Mouse (Mus musculus): ENCODE results near the gene Spint4. TPM values are rescaled to one million over a fixed set of nuclear protein-coding genes. Genes with fewer than 3 reads are reported as not detected.

Spint4 gene
- polyA plus RNA-seq, 2 experiments: 0.08 TPM; not detected in 1

DNA sequence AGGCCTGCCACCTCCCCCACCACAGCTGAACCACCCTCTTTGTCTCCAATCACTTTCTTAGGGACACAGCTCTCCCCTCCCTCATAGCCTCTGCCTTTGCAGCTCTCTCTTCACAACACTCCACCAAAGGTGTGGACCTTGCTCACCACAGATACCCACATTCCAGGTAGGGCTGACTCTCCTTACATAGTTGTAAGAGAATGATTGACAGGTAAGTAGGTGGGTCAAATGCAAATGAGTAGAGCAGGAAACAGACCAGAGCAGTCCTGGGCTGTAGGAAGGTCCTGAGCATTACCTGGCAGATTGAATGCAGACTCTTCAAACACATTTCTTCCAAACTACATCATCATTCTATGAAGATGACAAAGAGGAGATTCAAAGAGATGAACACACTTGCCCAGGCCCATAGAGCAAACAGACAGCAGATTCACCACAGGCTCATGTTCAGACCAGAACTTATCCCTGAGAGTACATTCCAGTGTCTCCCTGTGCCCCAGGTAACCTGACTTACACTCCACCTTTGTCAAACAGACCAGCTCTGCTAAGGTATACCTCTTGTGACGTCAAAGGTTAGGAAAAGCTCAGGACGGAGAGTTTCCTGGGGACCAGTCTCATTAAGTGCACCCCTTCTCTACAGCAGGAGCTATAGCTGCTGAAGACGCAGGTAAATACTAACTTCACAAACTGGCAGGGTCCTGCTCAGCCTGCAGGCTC lies 39.2 kb downstream of the Spint4 start:
- Histone ChIP-seq H3K9ac (replicated peaks) (no peak overlapping the region), H3K4me1 (replicated peaks; ENCODE audit: control insufficient read depth in 2 of 2, insufficient read depth in 2 of 2, low read length in 1 of 2) (0 out of 4 replicates have a peak, but pooled peaks cover 0 to 2% of the 10 kb centered on the region in 2 experiments), H3K4me2 (ENCODE audit: low read depth) (no peak overlapping the region), H3K4me3 (ENCODE audit: insufficient read depth in 1 of 2, low read depth in 2 of 2, low read length in 2 of 2) (no peak overlapping the region), H3K36me3 (replicated peaks; ENCODE audit: control insufficient read depth, insufficient read depth, low read depth) (no peaks in the 10 kb centered on the region), H3K9me3 (ENCODE audit: control insufficient read depth, low read length) (no peaks in the 10 kb centered on the region), H3K27me3 (ENCODE audit: control insufficient read depth, insufficient read depth, low read length) (no peaks in the 10 kb centered on the region; the same call in none of the 2 replicates), H3K27ac (no peak overlapping the region)
- ATAC-seq (ENCODE audit: insufficient read depth) (peak; percentile 17; the same call in 1 of the 2 replicates), DNase-seq (ENCODE audit: low read depth in 3 of 3, low spot score in 3 of 3) (no peak)
- no peak for TF ChIP-seq EP300 (IDR thresholded peaks at IDR 0.05; ENCODE audit: low read depth)
- TF ChIP-seq CTCF (IDR thresholded peaks at IDR 0.05; ENCODE audit: low read depth): no peak
- WGBS (ENCODE audit: insufficient replicate concordance): 48% methylated on average over 3 of the region's 3 CpGs

DNA sequence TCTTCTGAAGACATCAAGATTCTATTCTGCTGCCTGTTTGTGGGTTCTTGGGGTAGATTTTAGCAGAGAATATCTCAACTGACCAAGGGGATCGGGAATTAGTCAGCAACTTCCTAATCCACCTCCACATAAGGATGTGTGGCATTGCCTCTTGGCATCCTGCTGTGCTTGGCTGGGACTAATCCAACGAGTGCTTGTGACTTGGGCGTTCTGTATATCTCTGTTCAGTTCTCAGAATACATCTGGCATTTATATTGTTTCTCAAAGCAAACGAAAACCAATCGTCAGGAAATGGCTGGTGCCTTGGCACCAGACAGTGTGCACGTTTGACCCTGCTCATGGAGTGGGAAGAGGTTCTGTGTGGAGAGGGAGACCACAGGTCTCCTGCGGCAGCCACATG lies 41.6 kb downstream of the Spint4 start:
- Histone ChIP-seq H3K9ac (replicated peaks) (no peak overlapping the region), H3K4me2 (ENCODE audit: low read depth) (no peak overlapping the region), H3K36me3 (replicated peaks; ENCODE audit: control insufficient read depth, insufficient read depth, low read depth) (no peaks in the 10 kb centered on the region), H3K4me1 (replicated peaks; ENCODE audit: control insufficient read depth in 2 of 2, insufficient read depth in 2 of 2, low read length in 1 of 2) (peaks cover 0 to 1% of the 10 kb centered on the region in 2 experiments; a peak in 3 of 4 replicates), H3K27me3 (ENCODE audit: control insufficient read depth, insufficient read depth, low read length) (no peaks in the 10 kb centered on the region; the same call in none of the 2 replicates), H3K4me3 (ENCODE audit: insufficient read depth in 1 of 2, low read depth in 2 of 2, low read length in 2 of 2) (no peak overlapping the region), H3K27ac (no peak overlapping the region), H3K9me3 (ENCODE audit: control insufficient read depth, low read length) (no peaks in the 10 kb centered on the region)
- DNase-seq (ENCODE audit: low read depth in 3 of 3, low spot score in 3 of 3) (no peak), ATAC-seq (ENCODE audit: insufficient read depth) (no peak)
- TF ChIP-seq EP300 (IDR thresholded peaks at IDR 0.05; ENCODE audit: low read depth) (no peak), CTCF (IDR thresholded peaks at IDR 0.05; ENCODE audit: low read depth) (no peak)
- WGBS (ENCODE audit: insufficient replicate concordance): 46% methylated on average over 7 of the region's 7 CpGs

DNA sequence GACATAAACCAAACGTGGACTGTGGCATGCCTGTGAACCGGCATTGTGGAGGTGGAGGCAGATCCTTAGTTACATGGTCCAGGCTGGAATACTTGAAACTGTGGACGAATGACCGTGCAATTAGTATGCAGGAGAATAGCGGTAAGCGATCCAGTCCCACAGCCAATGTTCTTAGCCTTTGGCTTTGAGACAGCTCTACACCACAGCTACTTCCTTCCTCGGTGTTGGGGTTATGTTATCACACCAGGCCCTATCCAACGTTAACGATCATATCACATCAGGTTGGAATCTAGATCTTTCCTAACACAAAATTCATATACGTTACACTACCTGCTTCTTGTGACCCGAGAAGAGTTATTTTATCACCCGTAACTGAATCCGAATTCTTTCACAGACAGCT lies 46.7 kb downstream of the Spint4 start:
- ATAC-seq (ENCODE audit: insufficient read depth) (no peak), DNase-seq (ENCODE audit: low read depth in 3 of 3, low spot score in 3 of 3) (no peak)
- Histone ChIP-seq H3K4me1 (replicated peaks; ENCODE audit: control insufficient read depth in 2 of 2, insufficient read depth in 2 of 2, low read length in 1 of 2) (peaks cover 10 to 20% of the 10 kb centered on the region in 2 experiments; a peak in 3 of 4 replicates), H3K9me3 (ENCODE audit: control insufficient read depth, low read length) (no peaks in the 10 kb centered on the region), H3K36me3 (replicated peaks; ENCODE audit: control insufficient read depth, insufficient read depth, low read depth) (peaks cover 27% of the 10 kb centered on the region), H3K27me3 (ENCODE audit: control insufficient read depth, insufficient read depth, low read length) (no peaks in the 10 kb centered on the region; the same call in none of the 2 replicates), H3K27ac (no peak overlapping the region), H3K4me2 (ENCODE audit: low read depth) (peak overlapping the region; percentile 90), H3K4me3 (ENCODE audit: insufficient read depth in 1 of 2, low read depth in 2 of 2, low read length in 2 of 2) (peak overlapping the region; percentile 97 to 99), H3K9ac (replicated peaks) (peak overlapping the region; percentile 98)
- 43% methylated on average over 13 of the region's 13 CpGs for WGBS (ENCODE audit: insufficient replicate concordance)
- no peak for TF ChIP-seq EP300 (IDR thresholded peaks at IDR 0.05; ENCODE audit: low read depth)
- no peak for TF ChIP-seq CTCF (IDR thresholded peaks at IDR 0.05; ENCODE audit: low read depth)

DNA sequence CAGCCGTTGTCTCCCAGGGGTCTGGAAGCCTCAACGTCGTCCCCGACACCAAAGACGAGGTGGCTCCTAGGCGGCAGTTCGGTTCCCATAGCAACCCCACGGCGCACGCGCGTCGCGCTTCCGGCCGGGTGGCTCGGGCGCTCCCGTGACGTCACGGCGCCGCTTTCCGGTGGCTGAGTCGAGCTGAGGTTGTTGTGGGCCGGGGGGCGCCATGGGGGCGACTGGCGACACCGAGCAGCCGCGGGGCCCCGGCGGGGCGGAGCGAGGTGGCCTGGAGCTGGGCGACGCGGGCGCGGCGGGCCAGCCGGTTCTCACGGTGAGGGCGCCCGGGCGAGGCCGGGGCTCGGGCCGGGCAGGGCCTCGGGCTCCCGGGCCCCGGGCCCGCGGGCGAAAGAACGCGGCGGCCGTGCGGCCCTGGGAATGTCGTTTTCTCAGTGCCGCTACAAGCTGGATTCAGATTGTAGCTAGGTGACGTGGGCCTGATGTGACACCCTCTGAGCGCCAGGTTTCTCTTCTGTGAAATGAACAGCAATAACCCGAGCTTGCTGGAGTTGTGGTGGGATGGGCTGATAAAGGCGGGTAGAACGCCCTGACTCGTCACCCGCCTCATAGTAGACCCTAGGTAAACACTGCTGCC lies 47.7 kb downstream of the Spint4 start, which contains the start of the genes Wfdc3 and Dnttip1:
TSS of gene Wfdc3 (minus strand) at position 89 of the 637 bp plus-strand sequence.
TSS of gene Dnttip1 (plus strand) at position 141 of the 637 bp plus-strand sequence.
- whole genome bisulfite sequencing (ENCODE audit: insufficient replicate concordance): under 1% methylated on average over 69 of the region's 70 CpGs
- no peak for TF ChIP-seq CTCF (IDR thresholded peaks at IDR 0.05; ENCODE audit: low read depth)
- TF ChIP-seq EP300 (IDR thresholded peaks at IDR 0.05; ENCODE audit: low read depth): no peak
- H3K36me3 ChIP-seq (replicated peaks; ENCODE audit: control insufficient read depth, insufficient read depth, low read depth): peaks cover 37% of the 10 kb centered on the region
- H3K4me2 ChIP-seq (ENCODE audit: low read depth): peak within 1 kb of the TSS; percentile 90
- peak within 1 kb of the TSS; percentile 98 for H3K9ac ChIP-seq (replicated peaks)
- H3K4me1 ChIP-seq (replicated peaks; ENCODE audit: control insufficient read depth in 2 of 2, insufficient read depth in 2 of 2, low read length in 1 of 2): peaks cover 10 to 20% of the 10 kb centered on the region in 2 experiments; a peak in 3 of 4 replicates
- no peaks in the 10 kb centered on the region for H3K9me3 ChIP-seq (ENCODE audit: control insufficient read depth, low read length)
- no peaks in the 10 kb centered on the region; the same call in none of the 2 replicates for H3K27me3 ChIP-seq (ENCODE audit: control insufficient read depth, insufficient read depth, low read length)
- peak within 1 kb of the TSS; percentile 97 to 99 for H3K4me3 ChIP-seq (ENCODE audit: insufficient read depth in 1 of 2, low read depth in 2 of 2, low read length in 2 of 2)
- ATAC-seq (ENCODE audit: insufficient read depth): peak; percentile 85
- DNase-seq (ENCODE audit: low read depth in 3 of 3, low spot score in 3 of 3): peak; percentile 80 to 83 (median 82)
- peak within 1 kb of the TSS; percentile 87 for H3K27ac ChIP-seq

DNA sequence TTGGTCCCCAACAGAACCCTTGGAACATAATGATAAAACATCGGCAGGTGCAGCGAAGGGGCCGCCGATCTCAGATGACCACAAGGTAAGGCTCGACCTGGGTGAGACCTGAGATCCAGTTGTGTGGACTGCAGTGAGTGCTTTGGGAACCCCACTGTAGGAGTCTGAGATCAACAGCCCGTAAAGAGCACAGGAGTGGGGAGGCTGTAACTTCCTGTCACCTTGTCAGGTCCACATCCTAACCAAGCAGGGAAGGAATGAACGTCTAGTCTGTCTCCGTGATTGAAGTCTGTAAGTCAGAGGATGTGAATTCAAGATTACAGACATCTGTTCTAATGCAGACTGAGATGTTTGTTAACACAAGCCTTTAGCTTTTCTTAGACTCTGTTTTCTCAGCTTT lies 48.4 kb downstream of the Spint4 start:
- Histone ChIP-seq H3K9ac (replicated peaks) (peak overlapping the region; percentile 98), H3K27me3 (ENCODE audit: control insufficient read depth, insufficient read depth, low read length) (no peaks in the 10 kb centered on the region; the same call in 1 of the 2 replicates), H3K4me1 (replicated peaks; ENCODE audit: control insufficient read depth in 2 of 2, insufficient read depth in 2 of 2, low read length in 1 of 2) (peaks cover 10 to 20% of the 10 kb centered on the region in 2 experiments; a peak in 3 of 4 replicates), H3K4me2 (ENCODE audit: low read depth) (peak overlapping the region; percentile 90), H3K36me3 (replicated peaks; ENCODE audit: control insufficient read depth, insufficient read depth, low read depth) (peaks cover 42% of the 10 kb centered on the region), H3K9me3 (ENCODE audit: control insufficient read depth, low read length) (no peaks in the 10 kb centered on the region), H3K27ac (peak overlapping the region; percentile 87), H3K4me3 (ENCODE audit: insufficient read depth in 1 of 2, low read depth in 2 of 2, low read length in 2 of 2) (peak overlapping the region; percentile 97 to 99)
- TF ChIP-seq EP300 (IDR thresholded peaks at IDR 0.05; ENCODE audit: low read depth) (no peak), CTCF (IDR thresholded peaks at IDR 0.05; ENCODE audit: low read depth) (no peak)
- WGBS (ENCODE audit: insufficient replicate concordance): 37% methylated on average over 8 of the region's 8 CpGs
- DNase-seq (ENCODE audit: low read depth in 3 of 3, low spot score in 3 of 3): no peak
- ATAC-seq (ENCODE audit: insufficient read depth): peak; percentile 19; the same call in 1 of the 2 replicates
